Mouse (Mus musculus) E14TG2a.4 (cell line): ENCODE measurements around the gene Tenm1.

ENCODE experiments used
- CTCF ChIP-seq: conservative IDR thresholded peaks from 2 replicates; pipeline ENCODE4 v1.5.1; 2014; ENCODE audit warnings: low read length
- NANOG ChIP-seq: IDR thresholded peaks from 2 replicates; pipeline ENCODE4 v1.6.1; 2014; ENCODE audit warnings: borderline replicate concordance, low read length, mixed read lengths

- TF ChIP-seq CTCF = no peak
- TF ChIP-seq NANOG = no peak
Measured at GRCm38 (mm10) chrX:42718078-42718785, 710.7 kb downstream of the Tenm1 start.
